Mouse (Mus musculus) kidney, postnatal 0 days (tissue): ENCODE data around the gene Pbp2. TPM values are rescaled to one million over a fixed set of nuclear protein-coding genes. Genes with fewer than 3 reads are reported as not detected.

Experiments used
- ATAC-seq: fragments of 200-750 bp; cut with Nextera tagmentation; replicated peaks from 2 replicates; pipeline ENCODE4 v1.8.0; 2017; ENCODE audit warnings: low read depth, moderate number of reproducible peaks, moderate TSS enrichment, moderate library complexity; ENCODE audit not compliant: low FRiP score
- DNase-seq: peaks from one replicate; pipeline ENCODE4 v3.0.0-alpha.2; 2016; ENCODE audit warnings: low spot score
- H3K27ac ChIP-seq: fragments of 300-500 bp; sonication (generic); 2 replicates; pipeline ENCODE4 v1.5.1; 2014; ENCODE audit warnings: mild to moderate bottlenecking
- H3K27me3 ChIP-seq: fragments of 300-500 bp; sonication (generic); 2 replicates; pipeline ENCODE4 v1.6.1; 2014; ENCODE audit warnings: low read length, mixed read lengths; ENCODE audit not compliant: insufficient read depth
- H3K36me3 ChIP-seq: fragments of 300-500 bp; sonication (generic); 2 replicates; pipeline ENCODE4 v1.6.1; 2014; ENCODE audit warnings: low read length, mixed read lengths; ENCODE audit not compliant: insufficient read depth
- H3K4me1 ChIP-seq: fragments of 300-500 bp; sonication (generic); replicated peaks from 2 replicates; pipeline ENCODE4 v1.6.1; 2014; ENCODE audit warnings: antibody characterized with exemption, low read length, mixed read lengths; ENCODE audit not compliant: insufficient read depth
- H3K4me2 ChIP-seq: fragments of 300-500 bp; sonication (generic); 2 replicates; pipeline ENCODE4 v1.6.1; 2014; ENCODE audit warnings: mild to moderate bottlenecking, low read length, moderate library complexity, mixed read lengths
- H3K4me3 ChIP-seq: fragments of 300-500 bp; sonication (generic); replicated peaks from 2 replicates; pipeline ENCODE4 v1.5.1; 2014; ENCODE audit warnings: low read depth, low read length
- H3K9ac ChIP-seq: fragments of 300-500 bp; sonication (generic); 2 replicates; pipeline ENCODE4 v1.6.1; 2014; ENCODE audit warnings: low read depth, low read length
- H3K9me3 ChIP-seq: fragments of 300-500 bp; sonication (generic); replicated peaks from 2 replicates; pipeline ENCODE4 v1.6.1; 2016; ENCODE audit warnings: low read length, inconsistent platforms, mixed read lengths
- CTCF ChIP-seq: IDR thresholded peaks from 2 replicates; pipeline ENCODE4 v1.5.1; 2016; ENCODE audit warnings: antibody characterized with exemption, low read depth, mild to moderate bottlenecking, moderate library complexity
- WGBS: fragments of 180-500 bp; shearing (Covaris S2); extraction: QIAGEN DNeasy Blood & Tissue Kit; methylation state at CpG from one replicate; pipeline ENCODE4 v1.1.7; 2014; 5-methylcytosine and 5-hydroxymethylcytosine counted together
- polyA plus RNA-seq: library from polyadenylated mRNA; unstranded; fragments of >200 nt; fragmentation: Nextera tagmentation; extraction: Ambion mirVana; gene quantifications from 2 replicates; pipeline ENCODE4 v1.2.1, GENCODE M21; 2015

Pbp2 gene
- polyA plus RNA-seq, 1 experiment from 2014 or later, result 0.20 TPM

DNA sequence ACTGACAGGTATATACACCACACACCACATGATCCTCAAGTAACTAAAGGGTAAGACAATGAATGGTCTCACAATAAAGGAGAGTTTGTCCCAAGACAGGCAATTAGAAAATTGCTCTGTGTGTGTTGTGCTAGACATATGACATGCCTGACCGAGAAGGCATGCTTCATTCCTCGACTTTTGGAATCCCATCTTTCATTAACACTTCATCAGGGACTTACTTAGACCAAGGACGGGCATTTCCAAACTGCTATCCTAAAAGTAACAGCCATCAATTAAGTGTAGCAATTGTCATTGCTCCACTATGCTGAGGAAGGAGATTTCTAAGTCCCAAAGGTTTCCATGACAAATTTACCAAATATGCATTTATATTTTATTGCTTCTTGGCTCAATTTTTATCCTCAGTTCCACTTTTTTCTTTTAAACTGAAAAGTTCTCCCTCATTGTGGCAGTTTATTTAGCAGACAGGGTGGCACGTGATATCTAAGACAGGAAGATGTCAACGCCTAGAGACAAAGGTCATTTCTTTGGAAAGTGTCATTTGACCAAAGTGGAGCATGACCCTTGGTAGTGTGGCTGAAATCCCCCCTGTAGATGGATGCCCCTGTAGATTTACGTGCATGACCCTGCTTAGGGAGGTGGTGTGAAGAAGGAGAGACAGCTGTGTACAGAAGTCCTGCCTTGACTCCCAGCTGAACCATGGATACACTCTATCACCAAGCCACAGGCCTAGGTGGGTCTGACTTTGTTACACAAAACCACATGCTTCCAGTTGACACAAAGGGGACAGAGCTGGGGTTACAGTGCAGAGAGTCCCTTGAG lies 33.5 kb downstream of the Pbp2 start:
- H3K4me2 ChIP-seq, result no peak overlapping the region
- H3K4me1 ChIP-seq, result no peaks in the 10 kb centered on the region; the same call in 1 of the 2 replicates
- H3K36me3 ChIP-seq, result no peaks in the 10 kb centered on the region
- H3K27ac ChIP-seq, result no peak overlapping the region
- DNase-seq (no peak), ATAC-seq (no peak)
- WGBS, result 59% methylated on average over 6 of the region's 6 CpGs
- no peaks in the 10 kb centered on the region for H3K27me3 ChIP-seq
- H3K9ac ChIP-seq, result no peak overlapping the region
- H3K9me3 ChIP-seq, result no peaks in the 10 kb centered on the region
- no peak for TF ChIP-seq CTCF
- no peak overlapping the region for H3K4me3 ChIP-seq

DNA sequence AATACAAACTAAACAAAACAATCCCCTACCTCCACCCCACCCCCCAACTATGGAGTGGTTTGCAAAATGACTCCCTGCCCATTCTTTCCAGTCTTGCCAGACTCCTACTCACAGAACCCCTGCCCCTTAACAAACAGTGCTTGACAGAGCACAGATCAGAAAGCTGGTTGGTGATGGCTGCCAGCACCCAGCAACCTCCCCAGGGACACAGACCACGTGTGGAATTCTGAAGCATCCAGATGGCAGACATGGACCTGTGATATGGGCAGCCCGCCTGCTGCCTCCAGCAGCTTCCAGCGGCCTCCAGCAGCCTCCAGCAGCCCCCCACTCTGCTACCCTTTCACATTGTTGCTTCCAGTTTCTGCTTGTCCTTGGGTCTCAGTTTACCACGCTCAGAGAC lies 35.0 kb downstream of the Pbp2 start:
- TF ChIP-seq CTCF, result no peak
- ATAC-seq, result no peak
- H3K4me3 ChIP-seq, result no peak overlapping the region
- H3K36me3 ChIP-seq, result no peaks in the 10 kb centered on the region
- H3K27ac ChIP-seq, result no peak overlapping the region
- DNase-seq, result no peak
- no peak overlapping the region for H3K4me2 ChIP-seq
- no peak overlapping the region for H3K9ac ChIP-seq
- no peaks in the 10 kb centered on the region for H3K27me3 ChIP-seq
- H3K4me1 ChIP-seq, result no peaks in the 10 kb centered on the region; the same call in 1 of the 2 replicates
- no peaks in the 10 kb centered on the region for H3K9me3 ChIP-seq
- 69% methylated on average over 4 of the region's 4 CpGs for WGBS

DNA sequence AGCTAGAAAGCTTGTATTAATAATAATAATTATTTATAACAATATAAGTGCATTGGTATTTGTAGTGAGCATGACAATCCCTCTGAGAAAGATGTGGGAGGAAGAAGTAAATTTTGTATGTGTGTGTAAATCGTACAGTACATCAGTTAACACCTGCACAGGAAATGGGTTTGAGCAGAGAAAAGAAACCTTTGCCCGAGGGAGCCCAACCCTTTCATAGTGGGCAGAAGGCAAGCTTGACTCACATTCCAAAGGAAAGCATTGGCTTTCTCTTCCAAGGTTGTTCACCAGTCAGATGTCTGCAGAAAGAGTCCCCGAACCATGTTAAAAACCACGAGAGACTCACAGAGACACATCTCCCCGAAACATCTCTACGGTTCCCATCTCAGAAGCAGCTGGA lies 37.1 kb downstream of the Pbp2 start:
- Histone ChIP-seq H3K4me3 (no peak overlapping the region), H3K4me2 (no peak overlapping the region)
- no peak for TF ChIP-seq CTCF

DNA sequence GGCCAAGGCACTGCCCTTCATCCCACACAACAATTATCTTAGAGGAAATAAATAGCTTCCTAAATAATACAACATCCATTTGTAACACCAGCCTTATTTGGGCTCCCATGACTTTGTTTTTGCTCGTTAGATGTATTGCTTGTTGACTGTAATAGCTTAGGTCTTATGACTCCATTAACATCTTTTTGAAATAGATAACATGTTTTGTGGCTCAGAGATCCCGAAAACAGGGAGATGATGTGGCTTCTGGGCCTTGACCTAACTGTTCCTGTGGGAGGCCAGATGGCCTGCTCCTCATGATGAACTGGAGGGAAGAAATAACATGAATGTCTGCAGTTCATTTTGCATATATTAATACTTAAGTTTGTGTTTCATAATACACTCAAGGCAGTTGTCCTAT lies 38.4 kb downstream of the Pbp2 start:
- no peak overlapping the region for H3K4me3 ChIP-seq

More for the DNA sequence above, 37.1 kb downstream of the Pbp2 start:
- no peak for ATAC-seq
- no peak for DNase-seq
- 78% methylated on average over 6 of the region's 6 CpGs for WGBS
- Histone ChIP-seq H3K27ac (no peak overlapping the region), H3K9me3 (no peaks in the 10 kb centered on the region), H3K4me1 (no peaks in the 10 kb centered on the region), H3K36me3 (no peaks in the 10 kb centered on the region), H3K9ac (no peak overlapping the region), H3K27me3 (no peaks in the 10 kb centered on the region)

DNA sequence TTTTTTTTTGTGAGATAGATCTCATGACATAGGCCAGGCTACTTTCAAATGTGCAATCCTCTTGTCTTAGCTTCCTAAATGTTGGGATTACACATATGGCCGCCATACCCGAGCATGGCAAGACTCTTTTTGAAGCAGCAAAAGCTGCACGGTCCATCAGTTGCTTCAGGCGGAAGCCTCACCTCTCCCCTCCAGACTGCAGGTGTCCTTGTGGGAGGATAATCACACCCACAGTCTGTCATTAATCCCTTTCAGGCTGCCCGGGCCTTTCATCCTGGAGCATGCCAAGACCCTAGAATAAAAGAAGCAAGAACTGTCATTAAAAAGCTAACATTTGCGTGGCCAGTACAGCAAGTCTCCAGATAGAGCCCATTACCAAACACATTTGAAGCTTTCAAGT lies 40.6 kb downstream of the Pbp2 start:
- Histone ChIP-seq H3K9ac (no peak overlapping the region), H3K4me3 (no peak overlapping the region), H3K9me3 (no peaks in the 10 kb centered on the region), H3K36me3 (no peaks in the 10 kb centered on the region), H3K27ac (no peak overlapping the region), H3K4me2 (no peak overlapping the region), H3K27me3 (no peaks in the 10 kb centered on the region), H3K4me1 (no peaks in the 10 kb centered on the region)
- 36% methylated on average over 6 of the region's 6 CpGs for WGBS
- no peak for ATAC-seq
- peak; percentile 31 for DNase-seq
- no peak for TF ChIP-seq CTCF

More for the DNA sequence above, 38.4 kb downstream of the Pbp2 start:
- Histone ChIP-seq H3K36me3 (no peaks in the 10 kb centered on the region), H3K4me2 (no peak overlapping the region), H3K27ac (no peak overlapping the region), H3K4me1 (no peaks in the 10 kb centered on the region), H3K9me3 (no peaks in the 10 kb centered on the region), H3K27me3 (no peaks in the 10 kb centered on the region), H3K9ac (no peak overlapping the region)
- TF ChIP-seq CTCF, result no peak
- DNase-seq, result no peak
- no peak for ATAC-seq
- 59% methylated on average over 2 of the region's 2 CpGs for WGBS

DNA sequence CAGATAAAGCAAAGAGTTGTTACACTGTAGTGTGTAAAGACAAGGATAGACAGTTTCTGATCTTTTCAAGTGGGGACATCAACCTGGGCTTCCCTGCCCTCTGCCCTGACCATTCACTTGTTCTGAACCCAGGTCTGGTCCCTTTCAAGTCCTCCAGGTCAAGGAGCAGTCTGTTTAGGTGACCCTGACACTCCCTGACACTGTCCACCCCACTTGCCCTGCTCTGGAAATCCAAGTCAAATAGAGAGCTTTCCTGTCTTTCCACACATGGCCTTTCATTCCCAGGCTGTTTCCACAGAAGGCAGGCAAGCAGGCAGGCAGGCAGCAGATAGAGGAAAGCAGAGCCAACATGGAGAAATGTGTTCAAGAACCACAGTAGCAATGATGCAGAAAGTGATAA lies 41.8 kb downstream of the Pbp2 start:
- ATAC-seq (no peak), DNase-seq (no peak)
- H3K9ac ChIP-seq, result no peak overlapping the region
- H3K36me3 ChIP-seq, result no peaks in the 10 kb centered on the region
- H3K4me1 ChIP-seq, result no peaks in the 10 kb centered on the region
- no peak for TF ChIP-seq CTCF
- H3K27ac ChIP-seq, result no peak overlapping the region
- no peak overlapping the region for H3K4me2 ChIP-seq
- no peak overlapping the region for H3K4me3 ChIP-seq
- H3K9me3 ChIP-seq, result no peaks in the 10 kb centered on the region
- no peaks in the 10 kb centered on the region for H3K27me3 ChIP-seq

DNA sequence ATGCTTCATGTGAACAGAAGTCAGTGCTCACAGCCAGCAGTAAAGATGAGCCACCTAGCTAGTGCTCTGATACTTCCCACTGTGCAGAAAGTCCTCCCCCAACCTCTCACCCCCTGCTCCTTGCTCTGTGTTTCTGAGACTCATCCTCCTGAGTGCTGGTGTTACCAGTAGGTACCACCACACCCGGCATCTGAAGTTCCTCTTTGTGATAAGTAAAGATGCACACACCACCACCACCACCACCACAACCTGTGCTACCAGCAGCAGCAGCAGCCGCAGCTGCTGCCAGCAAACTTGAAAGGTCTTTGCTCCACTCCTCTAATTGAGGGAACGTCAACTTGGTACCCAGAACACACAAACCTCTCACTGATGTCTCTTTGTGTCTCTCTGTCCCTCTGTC lies 43.0 kb downstream of the Pbp2 start:
- H3K4me2 ChIP-seq, result no peak overlapping the region
- H3K27me3 ChIP-seq, result no peaks in the 10 kb centered on the region
- WGBS, result 80% methylated on average over 3 of the region's 3 CpGs
- no peak for TF ChIP-seq CTCF
- no peak overlapping the region for H3K27ac ChIP-seq
- no peaks in the 10 kb centered on the region for H3K4me1 ChIP-seq
- H3K9me3 ChIP-seq, result no peaks in the 10 kb centered on the region
- DNase-seq, result no peak
- no peaks in the 10 kb centered on the region for H3K36me3 ChIP-seq
- no peak overlapping the region for H3K4me3 ChIP-seq
- no peak for ATAC-seq
- no peak overlapping the region for H3K9ac ChIP-seq
